Mouse (Mus musculus): ENCODE measurements at regions not wholly inside any gene's neighbourhood (a gene's known extent, or its start where the extent isn't known, plus 50 kb on each side); places are given as distances from the start of the nearest gene placed in this dataset.

DNA sequence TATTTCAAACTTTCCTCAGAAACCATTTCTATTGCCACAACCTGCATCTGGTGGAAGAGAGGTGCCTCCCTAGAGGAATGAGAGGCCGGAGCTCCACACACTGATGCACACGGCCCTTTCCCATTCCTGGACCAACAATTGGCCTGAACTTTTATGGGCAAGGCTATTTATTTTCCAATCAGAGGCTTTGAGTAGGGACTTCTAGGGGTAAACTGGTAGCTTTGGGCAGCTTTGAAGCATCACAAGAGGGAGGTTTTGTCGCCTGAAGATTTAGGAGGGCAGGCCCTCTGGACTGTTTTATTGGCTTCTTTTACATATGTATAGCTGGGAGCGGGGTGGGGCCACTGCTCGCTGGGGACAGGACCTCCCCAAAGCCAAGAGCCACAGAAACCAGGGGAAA is 57.7 kb upstream of the Pax6 start:
- TF ChIP-seq CTCF (IDR thresholded peaks at IDR 0.05) (no peak), EP300 (IDR thresholded peaks at IDR 0.05) (no peak)
